Mouse (Mus musculus): ENCODE measurements around the gene Hal. TPM values are rescaled to one million over a fixed set of nuclear protein-coding genes. Genes with fewer than 3 reads are reported as not detected.

Gene Hal
- total and polyA plus RNA-seq, 3 experiments: 0.76 TPM; not detected in 2

- H3K36me3 ChIP-seq (replicated peaks in 1 of 2; ENCODE audit: control insufficient read depth in 1 of 2, insufficient read depth in 1 of 2, low read length in 1 of 2): peaks cover 2 to 20% of the 10 kb centered on the region in 2 experiments
- H3K27me3 ChIP-seq (replicated peaks): no peaks in the 10 kb centered on the region
- peaks cover 19 to 75% of the 10 kb centered on the region in 2 experiments for H3K4me1 ChIP-seq (ENCODE audit: control insufficient read depth in 1 of 2, insufficient read depth in 2 of 2)
- dilution Hi-C loops (cut with MboI; ENCODE audit: extremely low pct_ligation_motif_present, extremely low pct_unique_long_range_greater_than_20kb, low sequenced_read_pairs) (no loop called here), in situ Hi-C loops (cut with MboI; ENCODE audit: low pct_ligation_motif_present, low pct_unique_long_range_greater_than_20kb, low sequenced_read_pairs) (no loop called here)
- no peaks in the 10 kb centered on the region for H3K79me2 ChIP-seq (replicated peaks; ENCODE audit: control insufficient read depth, extremely low read depth, insufficient read depth, poor library complexity, severe bottlenecking)
- DNase-seq (ENCODE audit: extremely low read depth): peak; percentile 95
- H3K9ac ChIP-seq (ENCODE audit: insufficient read depth, low read depth): peak overlapping the region; percentile 58
- peak overlapping the region; percentile 41; the same call in 1 of the 2 replicates for H3K27ac ChIP-seq (ENCODE audit: insufficient read depth, low read depth)
- peak overlapping the region; percentile 34; the same call in 1 of the 2 replicates for H3K4me2 ChIP-seq (ENCODE audit: insufficient read depth, low read depth, poor library complexity, severe bottlenecking)
- TF ChIP-seq MAFK (IDR thresholded peaks at IDR 0.05; ENCODE audit: insufficient replicate concordance, low read length) (no peak), MXI1 (IDR thresholded peaks at IDR 0.05; ENCODE audit: low read depth, low read length) (no peak), NRF1 (IDR thresholded peaks at IDR 0.05; ENCODE audit: low read depth, low read length) (no peak), CTCF (conservative IDR thresholded peaks at IDR 0.05 in 1 of 2, IDR thresholded peaks at IDR 0.05 in 1 of 2; ENCODE audit: low read depth in 2 of 2, low read length in 2 of 2) (peak; percentile 92 to 96), RCOR1 (conservative IDR thresholded peaks at IDR 0.05; ENCODE audit: low read depth, low read length) (no peak), SMC3 (IDR thresholded peaks at IDR 0.05; ENCODE audit: low read depth, low read length) (peak; percentile 94), USF1 (IDR thresholded peaks at IDR 0.05; ENCODE audit: low read depth, low read length) (no peak), HCFC1 (IDR thresholded peaks at IDR 0.05; ENCODE audit: low read depth, low read length) (no peak), ZNF384 (IDR thresholded peaks at IDR 0.05; ENCODE audit: low read depth, low read length) (no peak), E2F4 (IDR thresholded peaks at IDR 0.05; ENCODE audit: insufficient replicate concordance, low read depth, low read length) (peak; percentile 98), JUN (IDR thresholded peaks at IDR 0.05; ENCODE audit: insufficient read depth, low read depth, low read length) (no peak), POLR2A (IDR thresholded peaks at IDR 0.05; ENCODE audit: low read depth, low read length) (no peak), MEF2A (IDR thresholded peaks at IDR 0.05; ENCODE audit: borderline replicate concordance, low read depth, low read length) (peak; percentile 34; the same call in 1 of the 2 replicates), JUND (conservative IDR thresholded peaks at IDR 0.05; ENCODE audit: low read depth, low read length) (peak; percentile 61), BHLHE40 (IDR thresholded peaks at IDR 0.05; ENCODE audit: low read depth, low read length) (peak; percentile 22; the same call in 1 of the 2 replicates), IRF4 (IDR thresholded peaks at IDR 0.05; ENCODE audit: low read depth, low read length) (no peak; the same call in 1 of the 2 replicates), ELF1 (IDR thresholded peaks at IDR 0.05; ENCODE audit: low read depth, low read length) (peak; percentile 14; the same call in 1 of the 2 replicates), TBP (conservative IDR thresholded peaks at IDR 0.05; ENCODE audit: low read depth, low read length) (peak; percentile 52; the same call in 1 of the 2 replicates), KAT2A (IDR thresholded peaks at IDR 0.05; ENCODE audit: insufficient replicate concordance, low read length) (no peak), ZKSCAN1 (IDR thresholded peaks at IDR 0.05; ENCODE audit: borderline replicate concordance, low read depth, low read length) (no peak), UBTF (IDR thresholded peaks at IDR 0.05; ENCODE audit: low read depth, low read length) (no peak), GABPA (IDR thresholded peaks at IDR 0.05; ENCODE audit: insufficient replicate concordance, low read depth, low read length) (no peak), PAX5 (IDR thresholded peaks at IDR 0.05; ENCODE audit: low read length) (no peak), POLR2AphosphoS2 (IDR thresholded peaks at IDR 0.05; ENCODE audit: low read depth, low read length) (no peak), MAZ (IDR thresholded peaks at IDR 0.05; ENCODE audit: low read depth, low read length) (0 out of 2 replicates have a peak, but pooled peaks have one; percentile 38), ZMIZ1 (IDR thresholded peaks at IDR 0.05; ENCODE audit: low read depth, low read length) (no peak), USF2 (conservative IDR thresholded peaks at IDR 0.05; ENCODE audit: low read depth, low read length) (no peak), SIN3A (IDR thresholded peaks at IDR 0.05; ENCODE audit: low read length) (no peak), MYC (IDR thresholded peaks at IDR 0.05; ENCODE audit: low read depth, low read length) (peak; percentile 60; the same call in 1 of the 2 replicates), CHD1 (IDR thresholded peaks at IDR 0.05; ENCODE audit: low read depth, low read length) (no peak), CHD2 (IDR thresholded peaks at IDR 0.05; ENCODE audit: low read length) (no peak), ZC3H11A (IDR thresholded peaks at IDR 0.05; ENCODE audit: low read depth, low read length) (peak; percentile 14; the same call in 1 of the 2 replicates), NELFE (IDR thresholded peaks at IDR 0.05; ENCODE audit: low read depth, low read length) (peak; percentile 25; the same call in 1 of the 2 replicates), ETS1 (conservative IDR thresholded peaks at IDR 0.05; ENCODE audit: low read depth, low read length) (no peak), TCF12 (IDR thresholded peaks at IDR 0.05; ENCODE audit: low read depth, low read length) (peak; percentile 60), EP300 (IDR thresholded peaks at IDR 0.05; ENCODE audit: low read length) (no peak), RAD21 (IDR thresholded peaks at IDR 0.05; ENCODE audit: low read depth, low read length) (peak; percentile 77)
- H3K4me3 ChIP-seq (replicated peaks in 1 of 3; ENCODE audit: low read depth in 2 of 3, low read length in 2 of 3, poor library complexity in 1 of 3): peak overlapping the region in 1 of 3 experiments; percentile 47
- H3K9me3 ChIP-seq (replicated peaks; ENCODE audit: low read length): no peaks in the 10 kb centered on the region
Observed at GRCm38 (mm10) chr10:93548991-93549390, 60.4 kb downstream of the Hal start.

All from CH12.LX (cell line).